Mouse (Mus musculus) limb, embryonic 12.5 days (tissue): Measurements from ENCODE around the gene Efemp2. TPM values are rescaled to one million over a fixed set of nuclear protein-coding genes. Genes with fewer than 3 reads are reported as not detected.

ENCODE experiments used
- ATAC-seq: fragments of 200-750 bp; cut with Nextera tagmentation; 2 replicates; pipeline ENCODE4 v1.8.0; 2017; ENCODE audit warnings: low read depth, moderate TSS enrichment; ENCODE audit not compliant: insufficient number of reproducible peaks, insufficient read depth, low FRiP score, low TSS enrichment
- H3K27ac ChIP-seq: fragments of 300-500 bp; sonication (generic); 2 replicates; pipeline ENCODE4 v1.5.1; 2016; ENCODE audit warnings: mild to moderate bottlenecking, moderate library complexity
- H3K27me3 ChIP-seq: fragments of 300-500 bp; sonication (generic); 2 replicates; pipeline ENCODE4 v1.6.1; 2016; ENCODE audit warnings: mild to moderate bottlenecking, moderate library complexity
- H3K36me3 ChIP-seq: fragments of 300-500 bp; sonication (generic); 2 replicates; pipeline ENCODE4 v1.6.1; 2016; ENCODE audit warnings: mild to moderate bottlenecking, moderate library complexity
- H3K4me1 ChIP-seq: fragments of 300-500 bp; sonication (generic); replicated peaks from 2 replicates; pipeline ENCODE4 v1.6.1; 2016
- H3K4me2 ChIP-seq: fragments of 300-500 bp; sonication (generic); 2 replicates; pipeline ENCODE4 v1.6.1; 2016; ENCODE audit warnings: mild to moderate bottlenecking, moderate library complexity
- H3K4me3 ChIP-seq: fragments of 300-500 bp; sonication (generic); replicated peaks from 2 replicates; pipeline ENCODE4 v1.5.1; 2016; ENCODE audit warnings: mild to moderate bottlenecking
- H3K9ac ChIP-seq: fragments of 300-500 bp; sonication (generic); replicated peaks from 2 replicates; pipeline ENCODE4 v1.6.1; 2016; ENCODE audit warnings: mild to moderate bottlenecking, moderate library complexity
- H3K9me3 ChIP-seq: fragments of 300-500 bp; sonication (generic); 2 replicates; pipeline ENCODE4 v1.6.1; 2016; ENCODE audit warnings: mild to moderate bottlenecking, moderate library complexity
- WGBS: fragments of 180-500 bp; shearing (Covaris S2); methylation state at CpG from one replicate; pipeline ENCODE4 v1.1.7; 2016; 5-methylcytosine and 5-hydroxymethylcytosine counted together
- polyA plus RNA-seq: library from polyadenylated mRNA; unstranded; fragments of >200 nt; fragmentation: Nextera tagmentation; extraction: Ambion mirVana; gene quantifications from 2 replicates; pipeline ENCODE4 v1.2.1, GENCODE M21; 2016

Efemp2 gene
- polyA plus RNA-seq: 138 and 139 TPM in 2 replicates

DNA sequence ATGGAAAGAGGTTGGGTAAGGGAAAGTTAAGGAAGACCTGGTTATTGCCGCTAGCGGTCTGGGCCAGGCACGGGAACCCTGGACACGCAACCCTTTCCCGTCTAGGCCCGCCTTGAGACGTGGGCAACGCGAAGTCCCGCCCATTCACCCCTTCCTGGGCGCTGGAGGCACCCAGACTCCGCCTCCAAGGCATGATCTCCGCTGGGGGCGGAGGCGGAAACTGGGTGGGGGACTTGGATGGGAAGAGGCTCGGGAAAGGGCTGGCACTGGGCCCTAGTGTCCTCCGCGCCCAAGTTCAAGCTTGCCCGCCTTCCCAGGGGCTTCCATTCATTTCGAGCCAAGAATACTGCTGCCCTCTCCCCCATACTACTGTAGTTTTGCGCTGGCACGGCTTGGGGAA, at the start of gene Efemp2:
TSS of gene Efemp2 (plus strand) at position 235 of the 400 bp plus-strand sequence.
- Histone ChIP-seq H3K9me3 (0 out of 2 replicates have a peak, but pooled peaks cover 3% of the 10 kb centered on the region), H3K36me3 (peaks cover 27% of the 10 kb centered on the region), H3K4me2 (peak within 1 kb of the TSS; percentile 79), H3K4me3 (peak within 1 kb of the TSS; percentile 76), H3K9ac (peak within 1 kb of the TSS; percentile 93), H3K4me1 (peaks cover 25% of the 10 kb centered on the region), H3K27ac (peak within 1 kb of the TSS; percentile 94), H3K27me3 (no peaks in the 10 kb centered on the region)
- WGBS: 1% methylated on average over 22 of the region's 22 CpGs
- ATAC-seq: peak; percentile 32

DNA sequence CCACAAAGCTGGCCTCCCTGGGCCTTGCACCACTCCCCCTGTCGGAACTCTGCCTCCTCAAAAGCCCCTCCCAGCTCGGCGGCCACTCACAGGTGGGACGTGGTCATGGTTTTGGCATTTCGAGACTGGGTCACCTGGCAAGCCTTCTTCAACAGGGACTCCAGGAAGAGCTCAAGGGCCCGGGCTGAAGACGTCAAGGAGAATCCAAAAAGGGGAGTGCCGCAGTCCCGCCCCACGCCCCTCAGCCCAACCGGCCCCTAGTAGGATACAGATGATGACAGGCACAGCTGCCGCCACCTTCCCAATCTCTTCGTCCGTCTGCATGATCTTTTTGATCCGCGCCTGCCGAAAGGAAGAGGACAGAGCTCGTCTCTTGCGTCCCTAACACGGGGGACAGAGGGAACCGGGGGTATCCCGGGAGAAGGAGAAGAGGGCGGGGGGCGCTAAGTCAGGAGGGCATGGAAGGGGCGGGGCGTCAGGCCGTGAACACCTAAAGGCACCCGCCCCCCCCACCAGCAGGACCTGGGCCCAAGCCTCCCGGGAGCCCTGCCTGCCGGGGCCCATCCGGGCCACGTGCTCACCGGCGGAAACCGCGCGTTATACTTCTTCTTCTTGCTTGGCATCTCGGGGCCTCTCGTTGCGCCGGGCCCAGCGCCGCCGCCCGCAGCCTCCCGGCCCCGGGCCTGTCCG, 49.5 kb upstream of the Efemp2 start:
- peak overlapping the region; percentile 83 for H3K9ac ChIP-seq
- 2% methylated on average over 30 of the region's 48 CpGs for WGBS
- H3K27ac ChIP-seq: peak overlapping the region; percentile 90
- no peaks in the 10 kb centered on the region for H3K27me3 ChIP-seq
- H3K4me2 ChIP-seq: peak overlapping the region; percentile 73
- peaks cover 71% of the 10 kb centered on the region for H3K36me3 ChIP-seq
- peak; percentile 41 for ATAC-seq
- H3K9me3 ChIP-seq: no peaks in the 10 kb centered on the region
- peaks cover 27% of the 10 kb centered on the region for H3K4me1 ChIP-seq
- H3K4me3 ChIP-seq: peak overlapping the region; percentile 87

DNA sequence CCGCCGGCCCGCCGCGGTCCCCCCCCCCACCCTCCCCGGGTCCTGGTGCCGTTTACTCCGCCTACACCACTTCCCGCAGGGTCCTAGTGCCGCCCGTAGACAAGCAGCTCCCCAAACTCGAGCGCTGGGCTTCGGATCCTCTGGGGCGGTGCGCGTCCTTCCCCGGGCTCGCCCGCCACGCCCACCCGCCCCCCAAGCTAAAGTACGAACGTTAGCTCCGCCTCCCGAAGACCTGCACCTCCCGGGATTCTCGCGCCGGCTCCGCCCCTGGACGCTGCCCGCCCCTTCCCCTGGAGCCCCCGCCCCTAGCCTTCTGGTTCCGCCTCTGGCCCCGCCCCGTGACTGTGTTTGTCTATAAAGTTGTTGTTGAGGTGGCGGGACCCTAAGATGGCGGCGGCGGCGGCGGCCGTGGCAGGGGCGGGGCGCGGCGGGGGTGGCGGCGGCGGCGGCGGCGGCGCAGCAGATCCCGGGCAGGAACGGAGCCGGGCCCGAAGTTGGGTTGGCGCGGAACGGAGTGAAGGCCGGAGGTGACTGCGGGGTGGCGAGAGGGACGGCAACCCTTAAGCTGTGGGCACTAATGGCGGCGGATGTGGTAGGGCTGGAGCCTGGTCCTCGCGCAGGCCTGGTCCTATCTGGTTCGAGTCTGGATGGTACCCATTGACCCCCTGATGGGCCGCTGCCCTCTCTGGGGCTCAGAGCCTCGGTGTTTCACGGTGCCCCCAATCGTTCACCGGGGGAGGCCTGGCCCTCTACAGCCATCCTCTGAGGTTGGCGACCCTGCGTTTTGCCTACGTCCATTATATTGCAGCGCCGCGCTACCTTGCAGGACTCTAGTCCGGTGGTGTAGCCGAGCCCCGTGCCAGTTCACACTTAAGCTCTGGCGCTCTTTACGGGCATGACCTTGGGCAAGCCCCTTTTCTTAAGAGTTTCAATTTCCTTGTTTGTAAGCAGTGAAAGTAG, 48.7 kb upstream of the Efemp2 start, which contains the start of the genes Drap1 and AI837181:
TSS of gene Drap1 (minus strand) at position 198 of the 960 bp plus-strand sequence.
TSS of gene AI837181 (plus strand) at position 363 of the 960 bp plus-strand sequence.
- H3K9me3 ChIP-seq: no peaks in the 10 kb centered on the region
- under 1% methylated on average over 78 of the region's 87 CpGs for WGBS
- peak within 1 kb of the TSS; percentile 87 for H3K4me3 ChIP-seq
- peaks cover 71% of the 10 kb centered on the region for H3K36me3 ChIP-seq
- H3K9ac ChIP-seq: peak within 1 kb of the TSS; percentile 95
- peak within 1 kb of the TSS; percentile 90 for H3K27ac ChIP-seq
- H3K4me2 ChIP-seq: peak within 1 kb of the TSS; percentile 73
- peaks cover 27% of the 10 kb centered on the region for H3K4me1 ChIP-seq
- H3K27me3 ChIP-seq: no peaks in the 10 kb centered on the region
- peak; percentile 91 for ATAC-seq

GRCm38 (mm10) chr19:5425906-5426565, 47.7 kb upstream of the Efemp2 start:
- peaks cover 65% of the 10 kb centered on the region for H3K36me3 ChIP-seq
- H3K4me3 ChIP-seq: peak overlapping the region; percentile 87
- H3K4me2 ChIP-seq: peak overlapping the region; percentile 73
- WGBS: 89% methylated on average over 18 of the region's 18 CpGs
- no peak for ATAC-seq
- H3K9me3 ChIP-seq: no peaks in the 10 kb centered on the region
- peak overlapping the region; percentile 86; the same call in 1 of the 2 replicates for H3K27ac ChIP-seq
- peaks cover 27% of the 10 kb centered on the region for H3K4me1 ChIP-seq
- no peaks in the 10 kb centered on the region for H3K27me3 ChIP-seq
- H3K9ac ChIP-seq: peak overlapping the region; percentile 95

DNA sequence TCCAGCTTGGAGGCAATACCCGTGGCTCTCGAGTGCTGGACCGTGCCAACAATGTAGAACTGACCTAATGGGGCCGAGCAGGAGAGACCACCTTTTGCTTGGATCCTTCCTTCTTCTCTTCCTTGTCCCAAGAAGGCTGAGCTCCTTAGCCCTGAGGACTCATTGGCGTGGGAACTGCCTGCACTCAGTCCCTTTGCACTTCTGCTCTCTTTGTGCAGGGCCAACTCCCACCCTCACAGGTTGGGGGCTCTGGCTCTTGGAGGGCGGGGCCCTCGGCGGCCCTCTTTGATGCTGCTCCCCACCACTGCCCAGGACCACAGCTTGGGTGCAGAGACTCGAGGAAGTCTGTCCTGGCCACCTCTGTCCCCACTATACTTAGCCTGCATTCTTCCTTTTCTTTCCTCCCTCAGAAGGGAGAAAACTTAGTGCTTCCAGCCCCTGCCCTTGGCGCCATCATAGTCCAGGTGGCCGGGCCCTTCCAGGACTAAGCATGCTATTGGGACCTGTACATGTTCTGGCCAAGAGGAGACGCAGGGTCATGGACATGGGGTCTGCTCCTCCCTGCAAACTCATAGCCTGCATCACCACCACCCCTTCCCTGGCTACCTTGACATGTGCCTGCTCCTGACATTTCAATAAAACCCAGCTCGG, 47.0 kb upstream of the Efemp2 start:
- no peak for ATAC-seq
- H3K4me3 ChIP-seq: peak overlapping the region; percentile 87; the same call in 1 of the 2 replicates
- peaks cover 27% of the 10 kb centered on the region for H3K4me1 ChIP-seq
- no peaks in the 10 kb centered on the region for H3K9me3 ChIP-seq
- no peaks in the 10 kb centered on the region for H3K27me3 ChIP-seq
- peak overlapping the region; percentile 37; the same call in 1 of the 2 replicates for H3K9ac ChIP-seq
- peaks cover 58% of the 10 kb centered on the region for H3K36me3 ChIP-seq
- H3K27ac ChIP-seq: no peak overlapping the region
- H3K4me2 ChIP-seq: peak overlapping the region; percentile 73
- WGBS: 92% methylated on average over 13 of the region's 13 CpGs

DNA sequence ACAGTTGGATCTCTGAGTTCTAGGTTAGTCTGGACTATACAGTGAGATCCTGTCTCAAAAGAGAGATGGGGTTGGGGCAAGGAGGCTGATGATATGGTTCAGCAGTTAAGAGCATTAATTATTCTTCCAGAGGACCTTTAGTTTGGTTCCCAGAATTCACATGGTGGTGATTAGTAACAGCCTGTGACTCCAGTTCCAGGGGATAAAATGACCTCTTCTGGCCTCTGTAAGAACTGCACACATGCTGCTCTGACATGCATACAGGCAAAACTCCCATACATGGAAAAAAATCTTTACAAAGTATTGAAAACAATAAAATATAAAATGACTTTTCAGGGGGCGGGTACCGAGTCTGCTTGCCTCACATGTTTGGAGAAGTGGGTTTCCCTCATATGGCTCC, 45.7 kb upstream of the Efemp2 start:
- no peaks in the 10 kb centered on the region for H3K27me3 ChIP-seq
- H3K4me1 ChIP-seq: peaks cover 30% of the 10 kb centered on the region
- 85% methylated on average over 2 of the region's 2 CpGs for WGBS
- H3K9me3 ChIP-seq: no peaks in the 10 kb centered on the region
- no peak overlapping the region for H3K4me2 ChIP-seq
- 0 out of 2 replicates have a peak overlapping the region, but pooled peaks have one; percentile 9 for H3K27ac ChIP-seq
- no peak overlapping the region for H3K4me3 ChIP-seq
- no peak overlapping the region for H3K9ac ChIP-seq
- H3K36me3 ChIP-seq: peaks cover 45% of the 10 kb centered on the region
- no peak for ATAC-seq

DNA sequence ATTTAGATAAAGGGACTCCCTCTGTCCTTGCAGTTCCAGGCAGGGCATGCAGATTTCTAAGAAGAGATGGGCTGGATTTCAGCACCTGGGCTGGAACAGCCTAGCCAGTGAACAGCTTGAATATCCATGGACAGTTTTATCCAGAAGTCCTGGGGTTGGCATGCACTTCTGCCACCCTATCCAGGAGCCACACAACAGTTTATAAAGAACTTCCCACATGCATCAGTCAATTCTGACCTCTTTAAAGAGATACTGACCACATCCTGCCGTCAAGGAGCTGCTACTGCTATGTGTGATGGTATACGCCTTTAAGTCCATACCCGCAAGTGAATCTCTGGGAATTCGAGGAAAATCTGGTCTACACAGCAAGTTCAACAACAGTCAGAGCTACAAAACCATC, 44.5 kb upstream of the Efemp2 start:
- Histone ChIP-seq H3K4me2 (no peak overlapping the region), H3K9ac (no peak overlapping the region), H3K27ac (no peak overlapping the region), H3K36me3 (peaks cover 41% of the 10 kb centered on the region), H3K27me3 (no peaks in the 10 kb centered on the region), H3K4me1 (peaks cover 32% of the 10 kb centered on the region), H3K4me3 (no peak overlapping the region), H3K9me3 (no peaks in the 10 kb centered on the region)
- 85% methylated on average over 4 of the region's 4 CpGs for WGBS
- ATAC-seq: no peak

DNA sequence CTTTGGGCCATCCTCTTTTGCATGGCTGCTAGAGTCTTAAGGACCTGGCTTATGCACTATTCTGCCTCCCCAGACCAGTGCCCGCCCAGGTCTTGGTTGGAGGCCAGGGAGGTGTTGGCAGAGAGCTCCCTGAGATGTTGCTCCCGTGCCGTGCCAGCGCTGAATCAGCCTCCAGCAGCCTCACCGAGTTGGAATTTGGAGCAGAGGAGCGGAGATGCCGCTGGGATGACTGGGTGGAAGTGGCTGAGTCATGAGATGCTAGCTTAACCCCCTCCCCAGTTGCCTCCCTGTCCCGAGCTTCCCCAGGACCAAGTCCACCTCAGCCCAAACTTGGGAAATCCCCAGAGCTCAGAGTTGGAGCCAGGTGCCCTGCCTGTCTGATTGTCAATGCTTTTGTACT, 43.9 kb upstream of the Efemp2 start:
- no peak for ATAC-seq
- no peak overlapping the region for H3K9ac ChIP-seq
- H3K27ac ChIP-seq: no peak overlapping the region
- H3K27me3 ChIP-seq: no peaks in the 10 kb centered on the region
- no peak overlapping the region for H3K4me2 ChIP-seq
- H3K36me3 ChIP-seq: peaks cover 41% of the 10 kb centered on the region
- H3K9me3 ChIP-seq: no peaks in the 10 kb centered on the region
- peaks cover 34% of the 10 kb centered on the region for H3K4me1 ChIP-seq
- WGBS: 76% methylated on average over 8 of the region's 8 CpGs
- no peak overlapping the region for H3K4me3 ChIP-seq

DNA sequence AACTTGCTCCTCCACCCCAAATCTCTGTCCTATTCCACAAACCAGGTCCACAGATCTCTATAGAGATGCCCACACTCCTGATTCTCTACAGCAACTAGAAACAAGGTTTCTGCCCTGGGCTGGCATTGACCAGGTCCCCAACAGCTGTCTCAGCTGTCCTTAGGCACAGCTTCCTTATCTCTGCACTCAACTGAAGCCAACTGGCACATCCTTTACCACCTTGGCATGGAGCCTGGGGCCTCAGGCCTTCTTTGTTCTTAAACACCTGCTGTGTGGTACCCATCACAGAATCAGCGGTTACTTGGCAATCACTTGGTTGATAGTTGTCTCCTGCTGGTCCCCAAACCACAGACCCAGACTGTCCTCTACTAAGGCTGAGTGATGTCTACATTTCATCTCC, 43.3 kb upstream of the Efemp2 start:
- Histone ChIP-seq H3K9ac (no peak overlapping the region), H3K4me2 (no peak overlapping the region), H3K4me3 (no peak overlapping the region), H3K27me3 (no peaks in the 10 kb centered on the region), H3K36me3 (peaks cover 41% of the 10 kb centered on the region), H3K27ac (no peak overlapping the region), H3K4me1 (peaks cover 34% of the 10 kb centered on the region), H3K9me3 (no peaks in the 10 kb centered on the region)
- WGBS: 87% methylated on average over 1 of the region's 1 CpGs
- no peak for ATAC-seq

DNA sequence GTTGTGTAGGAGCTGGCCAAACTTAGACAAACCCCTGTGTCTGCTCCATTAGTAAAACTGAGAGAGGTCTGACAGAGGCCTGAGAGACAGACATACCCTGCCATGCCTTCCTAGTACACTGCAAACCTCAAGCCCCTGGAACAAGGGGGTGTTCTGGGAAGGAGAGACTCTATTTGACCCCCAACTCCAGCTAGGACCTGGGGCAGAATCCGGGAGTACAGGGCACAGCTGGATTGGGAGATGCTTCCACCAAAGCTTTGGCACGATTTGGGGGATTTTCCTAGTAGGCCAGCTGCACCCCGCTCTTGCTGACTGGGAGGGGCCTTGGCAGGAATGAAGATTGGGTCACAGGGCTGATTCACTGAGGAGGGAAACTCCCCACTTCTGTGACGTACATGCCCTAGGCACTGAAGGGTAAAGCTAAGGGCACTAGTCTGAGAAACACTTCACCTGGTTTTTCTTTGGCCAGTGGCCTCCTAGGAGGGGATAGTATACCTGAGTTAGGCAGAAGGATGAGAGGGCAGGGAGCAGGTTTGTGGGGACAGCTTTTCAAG, 41.8 kb upstream of the Efemp2 start:
- Histone ChIP-seq H3K27ac (peak overlapping the region; percentile 17; the same call in 1 of the 2 replicates), H3K27me3 (no peaks in the 10 kb centered on the region; the same call in 1 of the 2 replicates), H3K4me3 (no peak overlapping the region), H3K4me1 (peaks cover 20% of the 10 kb centered on the region), H3K9me3 (no peaks in the 10 kb centered on the region), H3K36me3 (peaks cover 30% of the 10 kb centered on the region), H3K4me2 (no peak overlapping the region), H3K9ac (no peak overlapping the region)
- 77% methylated on average over 4 of the region's 4 CpGs for WGBS
- no peak for ATAC-seq
